Mouse (Mus musculus) forebrain, embryonic 11.5 days (tissue): Measurements from ENCODE around the gene Ropn1l. TPM values are rescaled to one million over a fixed set of nuclear protein-coding genes. Genes with fewer than 3 reads are reported as not detected.

Source experiments
- ATAC-seq: fragments of 200-750 bp; cut with Nextera tagmentation; replicated peaks from 2 replicates; pipeline ENCODE4 v1.8.0; 2017; ENCODE audit warnings: moderate TSS enrichment; ENCODE audit not compliant: low FRiP score
- DNase-seq: peaks from one replicate; pipeline ENCODE4 v3.0.0-alpha.2; 2017; ENCODE audit warnings: low spot score
- H3K27ac ChIP-seq: fragments of 300-500 bp; sonication (generic); 2 replicates; pipeline ENCODE4 v1.5.1; 2014; ENCODE audit warnings: low read depth, low read length
- H3K27me3 ChIP-seq: fragments of 300-500 bp; sonication (generic); 2 replicates; pipeline ENCODE4 v1.6.1; 2014; ENCODE audit warnings: mild to moderate bottlenecking, low read length, mixed read lengths; ENCODE audit not compliant: control insufficient read depth, insufficient read depth
- H3K36me3 ChIP-seq: fragments of 300-500 bp; sonication (generic); 2 replicates; pipeline ENCODE4 v1.6.1; 2014; ENCODE audit warnings: mild to moderate bottlenecking, low read length, moderate library complexity, mixed read lengths; ENCODE audit not compliant: control insufficient read depth, insufficient read depth
- H3K4me1 ChIP-seq: fragments of 300-500 bp; sonication (generic); replicated peaks from 2 replicates; pipeline ENCODE4 v1.6.1; 2014; ENCODE audit warnings: low read length, mixed read lengths; ENCODE audit not compliant: control insufficient read depth, insufficient read depth
- H3K4me2 ChIP-seq: fragments of 300-500 bp; sonication (generic); 2 replicates; pipeline ENCODE4 v1.6.1; 2014; ENCODE audit warnings: low read depth, mild to moderate bottlenecking, low read length, moderate library complexity, mixed read lengths; ENCODE audit not compliant: severe bottlenecking
- H3K4me3 ChIP-seq: fragments of 300-500 bp; sonication (generic); 2 replicates; pipeline ENCODE4 v1.5.1; 2014; ENCODE audit warnings: low read depth, low read length
- H3K9ac ChIP-seq: fragments of 300-500 bp; sonication (generic); 2 replicates; pipeline ENCODE4 v1.6.1; 2014; ENCODE audit warnings: low read length
- H3K9me3 ChIP-seq: fragments of 300-500 bp; sonication (generic); 2 replicates; pipeline ENCODE4 v1.6.1; 2016; ENCODE audit warnings: low read length, mixed read lengths; ENCODE audit not compliant: control insufficient read depth
- WGBS: fragments of 180-500 bp; shearing (Covaris S2); extraction: QIAGEN DNeasy Blood & Tissue Kit; methylation state at CpG from one replicate; pipeline ENCODE4 v1.1.7; 2014; 5-methylcytosine and 5-hydroxymethylcytosine counted together
- polyA plus RNA-seq: library from polyadenylated mRNA; unstranded; fragments of >200 nt; fragmentation: Nextera tagmentation; extraction: Ambion mirVana; gene quantifications from 2 replicates; pipeline ENCODE4 v1.2.1, GENCODE M21; 2014

The Ropn1l gene
- polyA plus RNA-seq, 1 experiment from 2014 or later, result 3.9 TPM

DNA sequence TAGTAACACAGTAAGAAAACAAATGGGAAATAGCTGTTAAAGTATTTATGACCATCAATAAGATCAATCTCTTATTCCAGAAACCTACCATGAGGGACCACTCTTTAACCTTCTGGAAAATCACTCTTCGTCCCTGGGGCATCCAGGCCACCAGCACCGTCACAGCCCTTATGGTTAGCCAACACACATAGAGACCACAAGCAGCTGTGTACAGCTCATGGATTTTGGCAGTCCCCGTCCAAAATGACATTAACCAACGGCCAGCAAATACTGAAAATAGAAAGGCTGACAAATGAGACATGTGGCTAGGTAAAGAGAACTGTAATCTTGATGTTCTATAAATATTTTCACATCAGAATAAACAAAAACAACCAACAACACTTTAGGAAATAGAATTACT, 18.0 kb upstream of the Ropn1l start:
- Histone ChIP-seq H3K9me3 (no peaks in the 10 kb centered on the region), H3K36me3 (peaks cover 2% of the 10 kb centered on the region; the same call in 1 of the 2 replicates), H3K9ac (no peak overlapping the region), H3K4me1 (no peaks in the 10 kb centered on the region), H3K4me2 (no peak overlapping the region), H3K27ac (no peak overlapping the region), H3K27me3 (no peaks in the 10 kb centered on the region), H3K4me3 (no peak overlapping the region)
- WGBS, result 94% methylated on average over 4 of the region's 4 CpGs
- DNase-seq, result no peak
- ATAC-seq, result no peak

DNA sequence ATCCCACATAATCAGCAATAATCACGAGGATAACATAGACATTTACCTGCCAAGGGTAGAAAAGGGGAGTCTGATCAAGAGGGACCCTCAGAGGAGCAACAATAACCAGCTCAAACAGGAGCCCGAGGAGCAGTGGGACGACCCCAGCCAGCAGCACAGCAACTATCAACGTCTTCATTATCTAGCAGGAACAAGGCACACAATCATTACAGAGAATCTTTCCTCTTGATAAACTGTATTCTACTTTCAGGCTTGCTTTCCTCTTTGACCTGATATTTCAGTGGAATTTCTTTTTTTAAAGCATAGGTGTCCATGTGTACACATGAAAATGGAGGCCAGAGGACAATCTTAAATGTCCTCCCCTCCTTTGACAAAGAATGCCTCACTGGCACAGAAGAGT, 16.0 kb upstream of the Ropn1l start:
- WGBS, result 88% methylated on average over 4 of the region's 4 CpGs
- DNase-seq (no peak), ATAC-seq (no peak)
- Histone ChIP-seq H3K4me1 (no peaks in the 10 kb centered on the region), H3K27me3 (no peaks in the 10 kb centered on the region), H3K27ac (no peak overlapping the region), H3K9me3 (no peaks in the 10 kb centered on the region), H3K36me3 (peaks cover 4% of the 10 kb centered on the region; the same call in 1 of the 2 replicates), H3K4me2 (no peak overlapping the region), H3K4me3 (no peak overlapping the region), H3K9ac (no peak overlapping the region)

DNA sequence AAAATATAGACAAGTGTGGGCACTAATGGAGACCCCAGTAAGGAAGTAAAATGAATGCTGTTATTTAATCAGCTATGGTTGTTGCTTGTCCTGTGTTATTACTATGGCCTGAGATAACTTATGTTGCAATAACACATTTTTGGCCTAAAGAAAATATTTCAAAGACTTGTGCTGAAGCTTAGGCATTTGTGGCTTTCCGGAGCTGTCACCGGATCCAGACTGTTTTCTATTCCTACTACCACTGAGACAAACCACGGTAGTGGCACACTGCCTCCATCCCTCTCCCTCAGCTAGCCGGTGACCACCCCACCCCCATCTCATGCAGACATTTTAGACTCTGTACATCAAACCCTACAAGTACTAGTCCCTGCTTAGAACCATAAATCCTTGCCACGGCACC, 15.3 kb upstream of the Ropn1l start:
- peaks cover 4% of the 10 kb centered on the region; the same call in 1 of the 2 replicates for H3K36me3 ChIP-seq
- no peaks in the 10 kb centered on the region for H3K4me1 ChIP-seq
- H3K9ac ChIP-seq, result no peak overlapping the region
- H3K27me3 ChIP-seq, result no peaks in the 10 kb centered on the region
- 94% methylated on average over 5 of the region's 5 CpGs for WGBS
- ATAC-seq, result no peak
- DNase-seq, result no peak
- H3K4me2 ChIP-seq, result no peak overlapping the region
- no peak overlapping the region for H3K4me3 ChIP-seq
- no peaks in the 10 kb centered on the region for H3K9me3 ChIP-seq
- no peak overlapping the region for H3K27ac ChIP-seq

DNA sequence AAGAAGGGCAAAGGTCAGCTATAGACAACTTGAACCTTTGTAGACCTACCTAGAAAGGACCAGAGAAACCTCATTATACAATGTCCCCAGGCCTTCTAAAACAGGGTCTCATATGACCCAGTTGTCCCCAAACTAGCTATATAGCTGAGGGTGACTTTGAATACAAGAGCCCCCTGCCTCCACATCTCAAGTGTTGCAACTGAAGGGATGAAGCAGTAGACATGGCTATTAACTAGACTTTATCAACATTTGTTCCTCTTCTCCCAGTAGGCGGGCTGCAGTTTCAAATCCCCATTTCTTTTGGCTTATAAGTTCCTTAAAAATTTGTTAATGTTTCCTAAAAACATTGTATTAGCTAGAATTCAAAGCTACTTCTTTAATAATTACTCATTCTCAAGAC, 13.2 kb upstream of the Ropn1l start:
- Histone ChIP-seq H3K36me3 (peaks cover 6% of the 10 kb centered on the region; the same call in 1 of the 2 replicates), H3K27me3 (no peaks in the 10 kb centered on the region), H3K4me1 (no peaks in the 10 kb centered on the region), H3K9me3 (no peaks in the 10 kb centered on the region), H3K4me3 (no peak overlapping the region), H3K9ac (no peak overlapping the region), H3K27ac (no peak overlapping the region), H3K4me2 (no peak overlapping the region)
- no peak for ATAC-seq
- 95% methylated on average over 1 of the region's 1 CpGs for WGBS
- DNase-seq, result no peak

DNA sequence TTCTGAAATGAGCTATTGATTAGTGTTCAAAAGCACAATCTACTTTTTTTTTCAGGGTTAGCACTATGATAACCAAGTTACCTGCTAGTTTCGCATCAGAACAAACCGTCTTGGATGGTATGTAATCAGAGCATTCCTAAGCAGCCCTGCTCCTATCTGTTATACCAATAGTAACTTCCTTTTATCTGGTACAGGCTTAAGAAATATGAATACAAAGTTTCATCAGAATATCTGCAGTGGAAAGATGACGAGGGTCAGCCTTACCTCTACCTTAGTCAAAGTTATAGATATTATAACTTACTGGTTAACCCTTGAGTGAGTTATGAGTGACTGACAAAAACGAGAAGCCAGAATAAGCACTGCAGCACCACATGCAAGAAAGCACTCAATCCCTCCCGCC, 12.8 kb upstream of the Ropn1l start:
- WGBS, result 88% methylated on average over 5 of the region's 5 CpGs
- no peak overlapping the region for H3K4me2 ChIP-seq
- H3K27me3 ChIP-seq, result no peaks in the 10 kb centered on the region
- peaks cover 4% of the 10 kb centered on the region; the same call in 1 of the 2 replicates for H3K36me3 ChIP-seq
- DNase-seq (no peak), ATAC-seq (no peak)
- H3K9ac ChIP-seq, result no peak overlapping the region
- H3K4me1 ChIP-seq, result no peaks in the 10 kb centered on the region
- H3K27ac ChIP-seq, result no peak overlapping the region
- no peaks in the 10 kb centered on the region for H3K9me3 ChIP-seq
- no peak overlapping the region for H3K4me3 ChIP-seq

DNA sequence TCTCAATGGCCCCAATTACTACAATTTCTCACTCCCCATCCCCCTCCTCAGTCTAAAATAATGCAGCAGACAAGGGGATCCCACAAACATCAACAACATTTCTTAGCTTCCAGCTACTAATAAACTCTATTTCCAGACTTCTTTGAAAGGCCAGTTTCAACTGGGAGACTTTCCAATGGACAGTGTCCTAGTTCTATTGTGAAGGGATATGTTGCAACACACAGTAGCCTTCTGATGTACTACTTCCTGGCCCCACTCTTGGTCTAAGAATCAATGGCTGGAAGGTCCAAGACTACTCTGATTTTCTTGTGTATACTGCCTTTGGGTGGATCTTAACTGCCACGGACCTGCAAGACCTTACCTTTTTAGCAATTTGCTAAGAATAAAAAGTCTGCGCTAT, 12.3 kb upstream of the Ropn1l start:
- H3K27ac ChIP-seq, result no peak overlapping the region
- 97% methylated on average over 2 of the region's 2 CpGs for WGBS
- peaks cover 4% of the 10 kb centered on the region; the same call in 1 of the 2 replicates for H3K36me3 ChIP-seq
- no peaks in the 10 kb centered on the region for H3K4me1 ChIP-seq
- ATAC-seq (no peak), DNase-seq (no peak)
- H3K4me3 ChIP-seq, result no peak overlapping the region
- no peaks in the 10 kb centered on the region for H3K9me3 ChIP-seq
- no peak overlapping the region for H3K4me2 ChIP-seq
- H3K9ac ChIP-seq, result no peak overlapping the region
- H3K27me3 ChIP-seq, result no peaks in the 10 kb centered on the region

DNA sequence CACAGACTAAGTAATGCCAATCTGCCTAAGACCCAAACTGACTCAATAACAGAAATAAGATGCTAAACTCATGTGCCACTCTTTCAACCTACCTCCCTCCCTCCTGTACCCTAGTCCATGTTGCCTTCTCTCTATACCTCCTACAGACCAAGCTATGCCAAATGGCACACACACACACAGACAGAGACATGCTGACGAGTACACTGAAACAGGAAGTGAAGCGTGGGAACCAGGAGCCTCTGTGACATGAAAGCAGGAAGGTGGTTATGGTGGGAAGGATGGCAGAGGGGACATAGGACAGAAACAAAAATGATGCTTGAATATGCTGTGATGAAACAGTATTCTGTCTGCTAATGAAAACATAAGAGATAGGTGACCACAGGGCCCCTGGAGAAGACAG, 7.0 kb upstream of the Ropn1l start:
- no peak overlapping the region for H3K4me2 ChIP-seq
- no peak for DNase-seq
- H3K9me3 ChIP-seq, result no peaks in the 10 kb centered on the region
- H3K36me3 ChIP-seq, result peaks cover 8% of the 10 kb centered on the region; the same call in 1 of the 2 replicates
- WGBS, result 85% methylated on average over 2 of the region's 2 CpGs
- no peaks in the 10 kb centered on the region for H3K4me1 ChIP-seq
- H3K4me3 ChIP-seq, result no peak overlapping the region
- H3K27me3 ChIP-seq, result no peaks in the 10 kb centered on the region
- H3K9ac ChIP-seq, result no peak overlapping the region
- H3K27ac ChIP-seq, result no peak overlapping the region
- ATAC-seq, result no peak

DNA sequence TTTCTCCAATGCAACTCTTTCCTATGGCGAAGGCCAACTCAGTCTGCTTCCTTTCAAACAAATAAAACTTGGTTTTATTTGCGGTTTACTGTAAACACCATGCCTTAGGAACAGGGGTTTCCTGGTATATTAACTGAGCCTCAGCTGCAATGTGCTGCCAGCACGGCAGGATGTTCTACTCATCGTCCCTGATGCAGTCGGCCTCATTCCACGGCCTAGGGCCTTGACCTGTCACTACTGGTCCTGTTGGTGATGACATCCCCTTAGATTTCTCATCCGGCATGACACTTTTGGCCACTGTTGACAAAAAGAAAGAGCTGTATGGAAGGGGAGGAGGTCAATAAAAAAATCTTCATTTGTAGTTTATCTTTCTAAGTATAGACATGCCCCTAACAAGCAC, 4.5 kb upstream of the Ropn1l start:
- H3K27ac ChIP-seq, result no peak overlapping the region
- no peaks in the 10 kb centered on the region for H3K27me3 ChIP-seq
- H3K4me3 ChIP-seq, result no peak overlapping the region
- H3K9me3 ChIP-seq, result no peaks in the 10 kb centered on the region
- H3K36me3 ChIP-seq, result peaks cover 8% of the 10 kb centered on the region; the same call in 1 of the 2 replicates
- no peak overlapping the region for H3K4me2 ChIP-seq
- H3K4me1 ChIP-seq, result no peaks in the 10 kb centered on the region
- 91% methylated on average over 7 of the region's 7 CpGs for WGBS
- no peak overlapping the region for H3K9ac ChIP-seq
- DNase-seq (no peak), ATAC-seq (no peak)

DNA sequence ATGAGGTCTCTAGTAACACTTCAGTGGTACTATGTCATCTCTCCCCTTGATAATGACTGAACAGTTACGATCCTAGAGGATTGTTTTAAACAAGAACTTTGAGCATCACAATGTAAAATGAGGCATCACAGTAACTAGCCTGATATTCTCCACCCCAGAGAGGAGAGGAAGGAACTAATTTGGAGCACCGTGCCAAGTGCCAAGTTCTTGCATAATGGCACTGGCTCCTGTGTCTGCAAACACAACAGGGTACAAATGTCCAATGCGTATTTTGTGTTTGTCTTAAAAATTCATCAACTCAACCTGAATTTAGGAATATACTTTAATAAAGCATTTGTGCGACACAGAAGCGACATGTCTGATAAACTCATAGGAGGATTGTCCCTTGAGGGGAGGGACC, 2.8 kb upstream of the Ropn1l start:
- Histone ChIP-seq H3K36me3 (peaks cover 6% of the 10 kb centered on the region; the same call in 1 of the 2 replicates), H3K27ac (no peak overlapping the region), H3K9ac (no peak overlapping the region), H3K4me2 (no peak overlapping the region), H3K4me3 (no peak overlapping the region), H3K9me3 (no peaks in the 10 kb centered on the region), H3K4me1 (no peaks in the 10 kb centered on the region), H3K27me3 (no peaks in the 10 kb centered on the region)
- ATAC-seq, result no peak
- 93% methylated on average over 5 of the region's 5 CpGs for WGBS
- no peak for DNase-seq
